Mouse (Mus musculus) testis, adult 2 months (tissue): ENCODE results near the gene Slc3a2.

Experiments
- CTCF ChIP-seq: fragments of 200-500 bp; IDR thresholded peaks from 2 replicates; pipeline ENCODE4 v1.5.1; 2012; ENCODE audit warnings: low read depth, mild to moderate bottlenecking, inconsistent platforms, low read length, moderate library complexity; ENCODE audit not compliant: control insufficient read depth, insufficient read depth, insufficient replicate concordance
- POLR2A ChIP-seq: fragments of 200-500 bp; IDR thresholded peaks from 2 replicates; pipeline ENCODE4 v1.6.1; 2012; ENCODE audit warnings: low read depth, mild to moderate bottlenecking, inconsistent platforms, low read length, moderate library complexity; ENCODE audit not compliant: control insufficient read depth

DNA sequence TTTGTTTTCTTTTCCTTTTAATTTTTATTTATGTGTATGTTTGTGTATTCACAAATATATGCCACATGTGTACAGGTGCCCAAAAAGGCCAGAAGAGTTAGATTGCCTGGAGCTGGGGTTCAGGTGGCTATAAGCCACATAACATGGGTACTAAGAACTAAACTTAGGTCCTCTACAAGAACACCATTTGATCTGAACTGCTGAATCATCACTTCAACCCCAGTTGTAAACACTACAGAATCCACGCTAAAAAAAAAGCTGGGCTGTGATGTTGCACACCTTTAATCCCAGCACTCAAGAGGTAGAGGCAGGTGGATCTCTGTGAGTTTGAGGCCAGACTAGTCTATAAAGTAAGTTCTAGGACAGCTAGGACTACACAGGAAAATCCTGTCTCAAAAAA is 1.8 kb downstream of the Slc3a2 start:
- TF ChIP-seq CTCF, result no peak
- TF ChIP-seq POLR2A, result no peak
